23 mouse cellular contexts compared by ENCODE assay signal in the genomic region with DNA sequence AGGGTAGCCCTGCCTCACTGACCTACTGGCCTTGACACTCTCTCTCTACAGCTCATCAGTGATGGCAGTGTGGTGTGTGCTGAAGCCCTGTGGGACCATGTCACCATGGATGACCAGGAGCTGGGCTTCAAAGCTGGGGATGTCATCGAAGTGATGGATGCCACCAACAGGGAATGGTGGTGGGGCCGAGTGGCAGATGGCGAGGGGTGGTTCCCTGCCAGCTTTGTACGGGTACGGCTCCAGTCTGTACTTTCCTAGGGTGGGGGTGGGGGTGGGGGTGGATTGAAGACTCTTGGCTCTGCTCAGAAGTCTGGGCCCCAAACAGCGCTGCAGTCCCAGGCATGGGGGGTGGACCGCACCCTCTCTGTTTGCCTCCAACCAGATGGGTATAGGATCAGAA.
"Had no signal": no experiment of that assay in that cellular context is flagged by ENCODE, and none has a peak within 500 bp of the region (broad histone marks: within the 10 kb centered on the region; RNA-seq: fewer than 3 reads in every experiment).

No protein-coding gene starts in this region.

- H3K4me2 ChIP-seq: kidney, embryonic 15.5 days; limb, embryonic 12.5 days; limb, embryonic 15.5 days; liver, embryonic 11.5 days; lung, embryonic 14.5 days; midbrain, embryonic 12.5 days; midbrain, embryonic 15.5 days; neural tube, embryonic 12.5 days; neural tube, embryonic 15.5 days had no signal

- H3K27ac ChIP-seq: kidney, embryonic 15.5 days; limb, embryonic 12.5 days; limb, embryonic 15.5 days; liver, embryonic 14.5 days; macrophage; midbrain, embryonic 12.5 days; midbrain, embryonic 15.5 days; neural tube, embryonic 12.5 days; neural tube, embryonic 15.5 days; stomach, postnatal 0 days had no signal

- DNase-seq: kidney, adult 8-10 months; kidney, postnatal 10 days; kidney, postnatal 36 days; liver, postnatal 0 days; lung, embryonic 14.5 days; right cerebral cortex, adult 18-20 months; right cerebral cortex, postnatal 14 days; right cerebral cortex, postnatal 4 days; thymus, adult 2 months; thymus, postnatal 14 days; thymus, postnatal 4 days had no signal

- H3K9ac ChIP-seq: kidney, embryonic 15.5 days; limb, embryonic 12.5 days; limb, embryonic 15.5 days; liver, embryonic 14.5 days; liver, postnatal 0 days; lung, embryonic 14.5 days; midbrain, embryonic 12.5 days; midbrain, embryonic 15.5 days; neural tube, embryonic 12.5 days; neural tube, embryonic 15.5 days had no signal

- H3K4me3 ChIP-seq: kidney, embryonic 15.5 days; limb, embryonic 12.5 days; limb, embryonic 15.5 days; midbrain, embryonic 12.5 days; midbrain, embryonic 15.5 days; neural tube, embryonic 12.5 days; neural tube, embryonic 15.5 days had no signal

- H3K27me3 ChIP-seq: midbrain, embryonic 15.5 days; neural tube, embryonic 12.5 days; neural tube, embryonic 15.5 days had no signal

- ATAC-seq: liver, postnatal 0 days; lung, postnatal 0 days; midbrain, embryonic 15.5 days had no signal

- H3K9me3 ChIP-seq: kidney, embryonic 15.5 days; limb, embryonic 12.5 days; limb, embryonic 15.5 days; midbrain, embryonic 12.5 days; midbrain, embryonic 15.5 days; neural tube, embryonic 12.5 days; neural tube, embryonic 15.5 days had no signal

- H3K36me3 ChIP-seq: midbrain, embryonic 15.5 days had no signal
